Mouse (Mus musculus) erythroblast, adult 5-6 weeks (primary cell): Measurements from ENCODE around the gene Eef1g. TPM values are rescaled to one million over a fixed set of nuclear protein-coding genes. Genes with fewer than 3 reads are reported as not detected.
"Not testable (repeated sequence)": the region's sequence is repeated elsewhere in the genome, so short reads cannot be mapped to it uniquely, and the experiment has no call there.

ENCODE experiments used
- ATAC-seq: replicated peaks from 2 replicates; pipeline ENCODE4 v1.8.0; 2016; ENCODE audit warnings: moderate number of reproducible peaks, mild to moderate bottlenecking, moderate TSS enrichment, inconsistent platforms; ENCODE audit not compliant: poor library complexity, low FRiP score, severe bottlenecking
- total RNA-seq, 2 experiments: library from RNA; stranded (forward) in 1 of 2; stranded (reverse) in 1 of 2; fragments of 150-400 nt in 1 of 2; fragments of 200-764, 138-1000 nt in 1 of 2; gene quantifications; 2 replicates each; pipeline versions ENCODE4 v1.2.3 to v1.2.4; 2015 to 2017; ENCODE audit warnings: low replicate concordance in 2 of 2

Eef1g gene
- total RNA-seq, 2 experiments from 2014 or later, result 105 to 213 TPM

DNA sequence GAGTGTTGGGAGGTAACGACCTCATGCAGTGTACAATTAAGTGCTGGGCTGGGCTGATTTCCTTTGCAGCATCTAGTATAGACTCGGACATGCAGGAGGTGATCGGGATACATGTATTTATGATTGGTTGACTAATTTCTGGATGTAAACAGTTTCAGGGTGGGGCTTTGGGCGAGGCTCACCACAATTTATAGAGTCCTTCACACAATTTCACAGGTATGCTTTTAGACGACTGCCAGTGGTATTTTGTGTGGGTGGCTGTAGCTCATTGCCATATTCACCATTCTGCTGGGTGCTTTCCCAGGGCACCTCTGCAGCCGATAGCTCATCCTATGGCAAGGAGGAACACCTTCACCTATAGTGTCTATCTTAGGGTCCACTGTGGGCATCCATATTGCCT is 31.7 kb downstream of the Eef1g start:
- ATAC-seq, result no peak

DNA sequence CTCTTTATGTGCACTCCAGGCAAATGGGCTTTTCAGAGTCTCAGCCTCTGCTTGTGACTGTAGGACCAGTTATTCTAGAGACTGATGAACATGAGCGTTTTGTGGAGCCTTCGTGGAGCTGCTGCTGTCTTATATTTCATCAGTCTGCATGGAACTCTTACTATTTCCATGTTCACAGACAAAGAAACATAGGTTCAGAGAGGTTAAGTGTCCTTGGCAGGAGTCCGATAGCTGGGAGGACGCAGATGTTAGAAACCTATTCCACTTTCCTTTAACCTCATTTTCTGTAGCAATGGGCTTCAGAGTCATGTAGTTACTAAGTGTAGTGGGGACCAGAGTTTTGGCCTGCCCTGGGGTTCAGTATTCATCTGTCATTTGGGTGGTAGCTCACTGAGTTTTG is 32.4 kb downstream of the Eef1g start:
- no peak for ATAC-seq

DNA sequence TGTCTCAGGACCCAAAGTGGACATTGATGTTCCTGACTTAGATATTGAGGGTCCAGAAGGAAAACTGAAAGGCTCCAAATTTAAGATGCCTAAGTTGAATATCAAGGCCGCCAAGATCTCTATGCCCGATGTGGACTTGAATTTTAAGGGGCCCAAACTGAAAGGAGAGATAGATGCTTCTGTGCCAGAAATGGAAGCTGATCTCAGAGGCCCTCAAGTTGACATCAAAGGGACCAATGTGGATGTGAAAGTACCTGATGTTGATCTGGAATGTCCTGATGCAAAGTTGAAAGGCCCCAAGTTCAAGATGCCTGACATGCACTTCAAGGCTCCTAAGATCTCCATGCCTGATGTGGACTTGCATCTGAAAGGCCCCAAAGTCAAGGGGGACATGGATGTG is 40.1 kb downstream of the Eef1g start:
- not testable (repeated sequence) for ATAC-seq

DNA sequence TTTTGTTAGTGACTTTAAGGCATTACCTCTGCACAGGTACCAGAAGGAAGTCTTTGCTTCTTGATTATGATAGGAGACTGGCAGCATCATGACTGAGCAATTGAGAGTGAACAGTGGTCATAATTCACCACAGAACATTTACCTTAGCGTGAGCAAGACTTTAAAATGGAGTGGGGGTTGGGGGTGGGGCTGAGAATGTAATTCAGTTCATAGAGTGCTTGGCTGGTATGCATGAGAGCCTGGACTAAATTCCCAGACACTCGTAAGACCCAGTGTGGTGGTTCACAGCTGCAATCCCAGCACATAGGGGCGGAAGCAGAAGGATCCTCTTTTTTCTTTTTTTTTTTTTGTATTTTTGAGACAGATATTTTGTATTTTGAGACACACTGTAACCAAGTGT is 52.5 kb downstream of the Eef1g start:
- ATAC-seq, result no peak

DNA sequence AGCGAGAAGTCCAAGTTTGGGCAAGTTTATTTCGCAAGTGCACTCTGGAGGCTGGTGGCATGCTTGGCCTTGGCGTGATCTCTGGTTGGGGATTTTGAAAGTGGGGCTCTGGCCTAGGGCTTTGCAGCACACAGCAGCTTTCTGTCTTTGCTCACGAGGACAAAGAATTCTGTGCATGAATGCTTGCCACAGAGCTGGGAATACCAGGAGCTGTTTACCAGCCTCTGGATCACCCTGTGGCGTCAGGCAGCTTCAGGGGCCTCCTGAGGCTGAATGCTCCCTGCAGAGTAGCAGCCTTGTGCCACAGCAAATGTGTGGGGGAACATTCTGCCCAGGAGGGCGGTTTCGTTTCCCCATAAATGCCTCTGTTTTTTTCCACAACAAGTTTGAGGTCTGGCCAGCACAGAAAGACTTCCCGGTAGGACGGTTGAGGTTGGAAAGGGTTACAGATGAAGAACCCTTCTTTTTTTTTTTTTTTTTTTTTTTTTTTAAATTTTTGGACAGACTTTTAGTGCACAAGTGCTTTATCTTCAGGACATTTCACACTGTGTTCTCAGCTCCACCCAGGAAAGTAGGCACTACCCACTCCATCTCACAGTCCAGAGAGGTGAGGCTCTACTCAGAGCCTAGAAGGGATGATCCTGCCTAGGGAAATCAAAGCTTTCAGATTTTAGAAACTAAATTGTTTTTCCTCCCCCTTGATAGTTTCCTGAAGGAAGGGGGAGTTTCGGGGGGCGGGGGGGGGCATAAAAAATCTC is 56.4 kb downstream of the Eef1g start:
- ATAC-seq, result no peak

DNA sequence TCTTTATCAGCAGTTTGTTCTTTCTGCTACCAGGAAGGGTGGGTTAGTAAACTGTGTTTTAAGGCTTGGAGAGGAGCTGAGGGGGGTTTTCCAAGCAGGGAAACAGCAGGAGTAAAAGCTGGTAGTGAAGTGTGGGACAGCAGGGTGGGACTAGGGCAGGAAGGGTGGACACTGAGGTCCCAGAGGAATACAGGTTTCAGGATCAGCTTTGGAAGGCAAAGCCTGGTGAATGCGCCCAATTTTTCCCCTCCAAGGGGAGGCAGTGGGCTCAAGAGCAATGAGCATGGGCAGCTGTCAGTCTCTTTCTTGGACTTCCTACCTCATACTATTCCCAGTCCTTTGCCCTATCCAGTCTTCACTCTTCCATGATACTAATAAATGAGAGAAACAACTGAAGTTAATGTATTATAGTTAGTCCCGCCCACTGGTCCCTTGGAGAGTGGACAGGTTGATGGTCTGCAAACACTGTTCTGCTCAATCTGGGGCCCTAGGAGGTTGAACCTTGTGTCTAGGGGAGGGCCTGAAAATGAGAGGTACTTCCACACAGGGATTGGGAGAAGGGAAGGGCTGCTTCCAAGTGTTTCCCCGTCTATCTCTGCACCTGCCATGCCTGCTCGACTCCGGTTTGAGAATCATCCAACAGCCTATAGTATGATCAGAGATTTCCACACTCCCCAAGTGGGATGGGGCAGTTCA is 58.9 kb downstream of the Eef1g start:
- no peak for ATAC-seq

DNA sequence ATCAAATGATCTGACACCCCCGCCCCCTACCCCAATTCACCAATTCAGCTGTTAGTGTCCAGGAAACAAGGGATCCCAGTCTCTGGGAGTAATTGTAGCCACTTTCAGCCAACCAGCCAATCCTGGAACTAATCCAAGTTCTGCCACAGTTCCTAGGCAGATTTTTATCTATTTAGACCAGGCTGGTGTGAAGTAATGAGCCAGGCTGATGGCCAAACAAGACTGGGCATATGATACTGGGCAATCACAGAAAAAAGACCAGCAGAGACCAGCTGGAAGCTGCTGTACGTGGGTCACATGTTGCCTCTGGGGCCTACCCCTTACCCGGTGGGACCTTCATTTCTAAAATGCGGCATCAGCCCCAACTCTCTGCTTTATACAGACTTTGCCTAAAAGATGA is 59.8 kb downstream of the Eef1g start:
- ATAC-seq, result no peak

DNA sequence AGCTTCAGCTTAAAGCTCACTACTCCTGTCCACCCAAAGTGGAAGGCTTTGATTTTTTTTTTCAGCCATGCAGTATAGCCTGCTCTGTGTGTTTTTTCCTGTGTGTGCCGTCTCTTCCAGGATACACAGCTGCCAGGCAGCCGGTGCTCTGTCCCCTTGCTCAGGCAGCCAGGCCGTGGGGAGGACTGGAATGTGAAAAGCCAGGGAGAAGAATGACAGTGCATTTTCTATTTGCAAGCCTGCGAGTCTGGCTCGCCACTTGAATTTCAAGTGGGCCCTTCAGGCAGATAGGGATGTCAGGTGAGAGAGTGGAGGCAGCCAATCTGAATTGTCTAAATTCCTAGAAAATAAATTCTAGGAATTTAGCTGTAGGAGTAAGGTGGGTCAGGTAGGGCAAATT is 61.0 kb downstream of the Eef1g start:
- no peak for ATAC-seq

Other genes starting within 250 kb of the Eef1g start
Only the 30 nearest of the 32 such genes appear.
- not detected in 2 replicates for gene 1700092M07Rik, start 226.3 kb upstream of the Eef1g start, total RNA-seq (2015; ENCODE audit: low replicate concordance)
- not detected in 2 replicates for gene 1700092M07Rik, start 226.3 kb upstream of the Eef1g start, total RNA-seq (2017; ENCODE audit: low replicate concordance)
- 105 and 119 TPM in 2 replicates for gene Stx5a, start 225.6 kb upstream of the Eef1g start, total RNA-seq (2015; ENCODE audit: low replicate concordance)
- gene Stx5a, start 225.6 kb upstream of the Eef1g start, total RNA-seq (2017; ENCODE audit: low replicate concordance), result 161 and 226 TPM in 2 replicates
- gene Nxf1, start 210.0 kb upstream of the Eef1g start, total RNA-seq (2015; ENCODE audit: low replicate concordance), result 135 and 146 TPM in 2 replicates
- gene Nxf1, start 210.0 kb upstream of the Eef1g start, total RNA-seq (2017; ENCODE audit: low replicate concordance), result 35.0 and 81.7 TPM in 2 replicates
- gene Tmem223, start 196.0 kb upstream of the Eef1g start, total RNA-seq (2015; ENCODE audit: low replicate concordance), result 9.4 and 11.0 TPM in 2 replicates
- gene Tmem223, start 196.0 kb upstream of the Eef1g start, total RNA-seq (2017; ENCODE audit: low replicate concordance), result 3.1 and 6.8 TPM in 2 replicates
- gene Tmem179b, start 192.6 kb upstream of the Eef1g start, total RNA-seq (2015; ENCODE audit: low replicate concordance), result 55.1 and 59.6 TPM in 2 replicates
- gene Tmem179b, start 192.6 kb upstream of the Eef1g start, total RNA-seq (2017; ENCODE audit: low replicate concordance), result 24.3 and 37.4 TPM in 2 replicates
- 1.2 and 5.9 TPM in 2 replicates for gene Taf6l, start 180.6 kb upstream of the Eef1g start, total RNA-seq (2015; ENCODE audit: low replicate concordance)
- 1.0 and 9.5 TPM in 2 replicates for gene Taf6l, start 180.6 kb upstream of the Eef1g start, total RNA-seq (2017; ENCODE audit: low replicate concordance)
- gene Polr2g, start 168.5 kb upstream of the Eef1g start, total RNA-seq (2015; ENCODE audit: low replicate concordance), result 21.5 and 23.0 TPM in 2 replicates
- gene Polr2g, start 168.5 kb upstream of the Eef1g start, total RNA-seq (2017; ENCODE audit: low replicate concordance), result 9.9 and 20.1 TPM in 2 replicates
- 0.42 TPM in 1 of 2 replicates, not detected in the other for gene Zbtb3, start 164.5 kb upstream of the Eef1g start, total RNA-seq (2015; ENCODE audit: low replicate concordance)
- 0.60 TPM in 1 of 2 replicates, not detected in the other for gene Zbtb3, start 164.5 kb upstream of the Eef1g start, total RNA-seq (2017; ENCODE audit: low replicate concordance)
- gene Ttc9c, start 147.7 kb upstream of the Eef1g start, total RNA-seq (2015; ENCODE audit: low replicate concordance), result 10.0 and 13.6 TPM in 2 replicates
- 13.8 and 20.1 TPM in 2 replicates for gene Ttc9c, start 147.7 kb upstream of the Eef1g start, total RNA-seq (2017; ENCODE audit: low replicate concordance)
- gene Hnrnpul2, start 147.0 kb upstream of the Eef1g start, total RNA-seq (2015; ENCODE audit: low replicate concordance), result 14.4 and 27.4 TPM in 2 replicates
- 42.6 and 58.0 TPM in 2 replicates for gene Hnrnpul2, start 147.0 kb upstream of the Eef1g start, total RNA-seq (2017; ENCODE audit: low replicate concordance)
- gene AC129217.1, start 137.3 kb upstream of the Eef1g start, total RNA-seq (2015; ENCODE audit: low replicate concordance), result 4.2 TPM in 1 of 2 replicates, not detected in the other
- gene AC129217.1, start 137.3 kb upstream of the Eef1g start, total RNA-seq (2017; ENCODE audit: low replicate concordance), result 14.8 TPM in 1 of 2 replicates, not detected in the other
- 28.8 and 40.3 TPM in 2 replicates for gene Bscl2, start 129.6 kb upstream of the Eef1g start, total RNA-seq (2015; ENCODE audit: low replicate concordance)
- gene Bscl2, start 129.6 kb upstream of the Eef1g start, total RNA-seq (2017; ENCODE audit: low replicate concordance), result 12.7 and 16.4 TPM in 2 replicates
- gene Gng3, start 127.8 kb upstream of the Eef1g start, total RNA-seq (2015; ENCODE audit: low replicate concordance), result not detected in 2 replicates
- 0.56 TPM in 1 of 2 replicates, not detected in the other for gene Gng3, start 127.8 kb upstream of the Eef1g start, total RNA-seq (2017; ENCODE audit: low replicate concordance)
- gene Lrrn4cl, start 116.3 kb upstream of the Eef1g start, total RNA-seq (2015; ENCODE audit: low replicate concordance), result not detected in 2 replicates
- not detected in 2 replicates for gene Lrrn4cl, start 116.3 kb upstream of the Eef1g start, total RNA-seq (2017; ENCODE audit: low replicate concordance)
- gene Ubxn1, start 95.5 kb upstream of the Eef1g start, total RNA-seq (2015; ENCODE audit: low replicate concordance), result 18.6 and 20.6 TPM in 2 replicates
- 43.0 and 65.7 TPM in 2 replicates for gene Ubxn1, start 95.5 kb upstream of the Eef1g start, total RNA-seq (2017; ENCODE audit: low replicate concordance)
- 1.5 and 8.4 TPM in 2 replicates for gene Uqcc3, start 86.1 kb upstream of the Eef1g start, total RNA-seq (2015; ENCODE audit: low replicate concordance)
- gene Uqcc3, start 86.1 kb upstream of the Eef1g start, total RNA-seq (2017; ENCODE audit: low replicate concordance), result 11.8 and 12.3 TPM in 2 replicates
- gene Lbhd1, start 83.3 kb upstream of the Eef1g start, total RNA-seq (2015; ENCODE audit: low replicate concordance), result 24.2 and 24.4 TPM in 2 replicates
- 6.0 and 23.1 TPM in 2 replicates for gene Lbhd1, start 83.3 kb upstream of the Eef1g start, total RNA-seq (2017; ENCODE audit: low replicate concordance)
- not detected in 2 replicates for gene Gm49403, start 83.1 kb upstream of the Eef1g start, total RNA-seq (2015; ENCODE audit: low replicate concordance)
- gene Gm49403, start 83.1 kb upstream of the Eef1g start, total RNA-seq (2017; ENCODE audit: low replicate concordance), result not detected in 2 replicates
- 14.6 and 21.3 TPM in 2 replicates for gene 1810009A15Rik, start 78.2 kb upstream of the Eef1g start, total RNA-seq (2015; ENCODE audit: low replicate concordance)
- 13.5 and 23.3 TPM in 2 replicates for gene 1810009A15Rik, start 78.2 kb upstream of the Eef1g start, total RNA-seq (2017; ENCODE audit: low replicate concordance)
- gene Gm49416, start 78.1 kb upstream of the Eef1g start, total RNA-seq (2015; ENCODE audit: low replicate concordance), result not detected in 2 replicates
- not detected in 2 replicates for gene Gm49416, start 78.1 kb upstream of the Eef1g start, total RNA-seq (2017; ENCODE audit: low replicate concordance)
- gene Ints5, start 74.0 kb upstream of the Eef1g start, total RNA-seq (2015; ENCODE audit: low replicate concordance), result 2.3 and 7.1 TPM in 2 replicates
- gene Ints5, start 74.0 kb upstream of the Eef1g start, total RNA-seq (2017; ENCODE audit: low replicate concordance), result 4.7 and 5.4 TPM in 2 replicates
- 12.7 and 20.9 TPM in 2 replicates for gene Ganab, start 69.0 kb upstream of the Eef1g start, total RNA-seq (2015; ENCODE audit: low replicate concordance)
- 19.5 and 20.4 TPM in 2 replicates for gene Ganab, start 69.0 kb upstream of the Eef1g start, total RNA-seq (2017; ENCODE audit: low replicate concordance)
- 12.5 and 14.2 TPM in 2 replicates for gene B3gat3, start 46.7 kb upstream of the Eef1g start, total RNA-seq (2015; ENCODE audit: low replicate concordance)
- 11.1 and 12.4 TPM in 2 replicates for gene B3gat3, start 46.7 kb upstream of the Eef1g start, total RNA-seq (2017; ENCODE audit: low replicate concordance)
- gene Rom1, start 37.7 kb upstream of the Eef1g start, total RNA-seq (2015; ENCODE audit: low replicate concordance), result 1.2 TPM in 1 of 2 replicates, not detected in the other
- 1.7 and 3.0 TPM in 2 replicates for gene Rom1, start 37.7 kb upstream of the Eef1g start, total RNA-seq (2017; ENCODE audit: low replicate concordance)
- 1.7 and 4.8 TPM in 2 replicates for gene Eml3, start 37.5 kb upstream of the Eef1g start, total RNA-seq (2015; ENCODE audit: low replicate concordance)
- 6.3 and 8.3 TPM in 2 replicates for gene Eml3, start 37.5 kb upstream of the Eef1g start, total RNA-seq (2017; ENCODE audit: low replicate concordance)
- gene Mta2, start 25.2 kb upstream of the Eef1g start, total RNA-seq (2015; ENCODE audit: low replicate concordance), result 16.9 and 22.8 TPM in 2 replicates
- gene Mta2, start 25.2 kb upstream of the Eef1g start, total RNA-seq (2017; ENCODE audit: low replicate concordance), result 39.5 and 54.4 TPM in 2 replicates
- gene Tut1, start 13.2 kb upstream of the Eef1g start, total RNA-seq (2015; ENCODE audit: low replicate concordance), result 1.0 and 2.7 TPM in 2 replicates
- 2.3 and 6.8 TPM in 2 replicates for gene Tut1, start 13.2 kb upstream of the Eef1g start, total RNA-seq (2017; ENCODE audit: low replicate concordance)
- gene Ahnak, start 22.2 kb downstream of the Eef1g start, total RNA-seq (2015; ENCODE audit: low replicate concordance), result 19.0 and 20.0 TPM in 2 replicates
- 24.3 and 30.2 TPM in 2 replicates for gene Ahnak, start 22.2 kb downstream of the Eef1g start, total RNA-seq (2017; ENCODE audit: low replicate concordance)
- not detected in 2 replicates for gene Scgb1a1, start 120.9 kb downstream of the Eef1g start, total RNA-seq (2015; ENCODE audit: low replicate concordance)
- gene Scgb1a1, start 120.9 kb downstream of the Eef1g start, total RNA-seq (2017; ENCODE audit: low replicate concordance), result not detected in 2 replicates
- gene Asrgl1, start 168.6 kb downstream of the Eef1g start, total RNA-seq (2015; ENCODE audit: low replicate concordance), result 2.1 and 3.1 TPM in 2 replicates
- gene Asrgl1, start 168.6 kb downstream of the Eef1g start, total RNA-seq (2017; ENCODE audit: low replicate concordance), result 3.9 and 5.1 TPM in 2 replicates